Mouse (Mus musculus): ENCODE results near the gene Cldn7.
"Not testable (repeated sequence)": the region's sequence is repeated elsewhere in the genome, so short reads cannot be mapped to it uniquely, and the experiment has no call there.

The Cldn7 gene

GRCm38 (mm10) chr11:69934169-69934568, 30.4 kb upstream of the Cldn7 start:
- peak; percentile 94 for DNase-seq

- no peak for DNase-seq
Observed at GRCm38 (mm10) chr11:69934681-69935080, 29.9 kb upstream of the Cldn7 start.

- DNase-seq: peak; percentile 93
Observed at GRCm38 (mm10) chr11:69935137-69935879, 29.3 kb upstream of the Cldn7 start, which contains the start of gene Ybx2. Gene Ybx2 (plus strand): TSS chr11:69935796.

- no peak for DNase-seq
Observed at GRCm38 (mm10) chr11:69936156-69936555, 28.4 kb upstream of the Cldn7 start.

GRCm38 (mm10) chr11:69936714-69937347, 27.7 kb upstream of the Cldn7 start:
- no peak for DNase-seq

GRCm38 (mm10) chr11:69937385-69937784, 27.2 kb upstream of the Cldn7 start:
- DNase-seq: no peak

GRCm38 (mm10) chr11:69937834-69938233, 26.7 kb upstream of the Cldn7 start:
- no peak for DNase-seq

- DNase-seq: no peak
Observed at GRCm38 (mm10) chr11:69938401-69938979, 26.1 kb upstream of the Cldn7 start.

- DNase-seq: no peak
Observed at GRCm38 (mm10) chr11:69939181-69939580, 25.4 kb upstream of the Cldn7 start.

GRCm38 (mm10) chr11:69939731-69940130, 24.8 kb upstream of the Cldn7 start:
- no peak for DNase-seq

GRCm38 (mm10) chr11:69940962-69941361, 23.6 kb upstream of the Cldn7 start:
- no peak for DNase-seq

GRCm38 (mm10) chr11:69945216-69945615, 19.4 kb upstream of the Cldn7 start:
- no peak for DNase-seq

- DNase-seq: no peak
Observed at GRCm38 (mm10) chr11:69945997-69946891, 18.3 kb upstream of the Cldn7 start.

- DNase-seq: no peak
Observed at GRCm38 (mm10) chr11:69947337-69948065, 17.1 kb upstream of the Cldn7 start.

- DNase-seq: peak; percentile 94
Observed at GRCm38 (mm10) chr11:69948066-69948762, 16.4 kb upstream of the Cldn7 start, which contains the start of gene Slc2a4. Gene Slc2a4 (minus strand): TSS chr11:69948188.

- DNase-seq: peak; percentile 87
Observed at GRCm38 (mm10) chr11:69948763-69949150, 15.8 kb upstream of the Cldn7 start.

GRCm38 (mm10) chr11:69950807-69951459, 13.6 kb upstream of the Cldn7 start:
- no peak for DNase-seq

- no peak for DNase-seq
Observed at GRCm38 (mm10) chr11:69952274-69952673, 12.3 kb upstream of the Cldn7 start.

GRCm38 (mm10) chr11:69953267-69953915, 11.2 kb upstream of the Cldn7 start:
- no peak for DNase-seq

GRCm38 (mm10) chr11:69955618-69956017, 9.0 kb upstream of the Cldn7 start:
- DNase-seq: not testable (repeated sequence)
